Mouse (Mus musculus): ENCODE measurements around the gene Cdh20.

Gene Cdh20

GRCm38 (mm10) chr1:104768371-104769249 is at the start of gene Cdh20:
Gene Cdh20 (plus strand): TSS chr1:104768529.
- DNase-seq (ENCODE audit: low read depth, low spot score) = no peak

GRCm38 (mm10) chr1:104746816-104747215 is 21.5 kb upstream of the Cdh20 start:
- DNase-seq (ENCODE audit: low read depth, low spot score) = no peak

DNA sequence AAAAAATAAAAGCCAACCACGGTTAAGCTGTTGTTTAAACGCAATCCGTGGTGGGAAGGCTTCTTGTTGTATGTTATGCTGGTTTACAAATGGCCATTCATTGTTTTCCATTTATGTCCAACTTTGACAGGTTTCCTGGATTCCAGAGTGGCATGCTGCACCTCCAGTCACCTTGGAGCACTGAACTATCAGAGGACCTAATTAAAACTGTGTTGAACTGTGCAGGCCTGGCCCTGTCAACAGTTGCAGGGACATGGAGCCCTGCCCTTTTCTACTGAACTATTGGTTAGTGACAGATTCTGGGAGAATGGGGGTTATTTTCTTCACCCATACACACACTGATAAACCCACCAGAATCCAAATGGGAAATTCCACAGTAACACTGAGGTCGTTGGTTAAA is 20.9 kb upstream of the Cdh20 start:
- DNase-seq (ENCODE audit: low read depth, low spot score) = no peak

- DNase-seq (ENCODE audit: low read depth, low spot score) = no peak
These were observed 13.8 kb upstream of the Cdh20 start for GRCm38 (mm10) chr1:104754483-104754882.

- DNase-seq (ENCODE audit: low read depth, low spot score) = no peak
These were observed 12.4 kb upstream of the Cdh20 start for GRCm38 (mm10) chr1:104755896-104756295.

DNA sequence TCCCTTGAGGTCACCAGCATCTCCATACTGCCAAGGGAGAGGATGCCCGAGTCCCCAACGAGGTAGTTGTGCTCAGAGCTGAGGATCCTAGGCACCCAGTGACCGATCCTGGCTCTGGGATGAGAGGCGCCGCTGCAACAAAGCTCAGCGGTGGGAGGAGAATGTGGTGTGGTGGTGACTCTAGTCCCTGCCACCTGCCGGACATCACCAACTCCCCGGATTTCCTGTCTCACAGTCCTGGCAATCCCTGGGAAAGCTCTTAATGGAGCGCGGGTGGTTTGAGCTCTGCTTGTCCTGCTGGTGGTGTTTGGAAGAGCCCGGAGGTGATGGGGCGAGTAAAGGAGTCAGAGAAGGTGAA is 900 bp downstream of the Cdh20 start:
- no peak for DNase-seq (ENCODE audit: low read depth, low spot score)

DNA sequence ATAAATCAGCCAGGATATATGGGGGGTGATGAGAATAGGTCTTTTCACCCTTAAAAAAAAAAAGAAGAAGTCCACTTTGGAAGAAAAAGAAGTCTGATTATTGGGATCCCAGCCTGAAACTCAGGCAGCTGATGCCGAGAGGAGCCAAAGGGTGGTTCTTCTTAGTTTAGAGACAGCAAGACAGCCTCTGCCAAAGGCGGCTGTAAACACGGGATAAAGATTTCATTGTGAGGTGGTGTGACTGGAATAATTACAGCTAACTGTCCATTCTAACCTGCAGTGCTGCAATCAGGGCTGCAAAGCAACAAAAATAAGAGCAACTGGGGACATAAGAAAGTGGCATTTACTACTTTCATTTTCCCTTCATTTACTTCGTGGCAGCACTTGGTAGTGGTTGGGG is 3.6 kb downstream of the Cdh20 start:
- no peak for DNase-seq (ENCODE audit: low read depth, low spot score)

GRCm38 (mm10) chr1:104773207-104773606 is 4.9 kb downstream of the Cdh20 start:
- DNase-seq (ENCODE audit: low read depth, low spot score) = no peak

DNA sequence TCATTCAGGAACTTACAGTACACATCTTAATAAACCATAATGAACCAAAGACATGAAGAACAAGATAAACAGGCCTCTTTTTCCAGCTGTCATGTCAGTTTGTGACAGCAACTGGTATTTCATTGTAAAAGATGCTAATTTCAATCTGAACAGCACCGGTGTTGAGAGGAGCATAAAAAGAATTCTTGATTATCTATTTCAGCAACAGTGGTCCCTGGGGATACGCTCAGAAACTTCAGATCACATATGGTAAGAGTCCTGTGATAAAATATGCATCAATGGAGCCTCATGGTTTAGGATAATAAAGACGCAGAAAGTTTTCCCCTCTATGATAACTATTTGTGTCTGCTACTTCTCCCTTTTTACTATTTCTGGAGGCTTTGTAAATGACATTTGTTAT is 25.2 kb downstream of the Cdh20 start:
- DNase-seq (ENCODE audit: low read depth, low spot score) = no peak

- no peak for DNase-seq (ENCODE audit: low read depth, low spot score)
These were observed 27.8 kb downstream of the Cdh20 start for GRCm38 (mm10) chr1:104796146-104796545.

- no peak for DNase-seq (ENCODE audit: low read depth, low spot score)
These were observed 28.8 kb downstream of the Cdh20 start for GRCm38 (mm10) chr1:104797139-104797538.

- DNase-seq (ENCODE audit: low read depth, low spot score) = no peak
These were observed 36.4 kb downstream of the Cdh20 start for GRCm38 (mm10) chr1:104804746-104805145.

DNA sequence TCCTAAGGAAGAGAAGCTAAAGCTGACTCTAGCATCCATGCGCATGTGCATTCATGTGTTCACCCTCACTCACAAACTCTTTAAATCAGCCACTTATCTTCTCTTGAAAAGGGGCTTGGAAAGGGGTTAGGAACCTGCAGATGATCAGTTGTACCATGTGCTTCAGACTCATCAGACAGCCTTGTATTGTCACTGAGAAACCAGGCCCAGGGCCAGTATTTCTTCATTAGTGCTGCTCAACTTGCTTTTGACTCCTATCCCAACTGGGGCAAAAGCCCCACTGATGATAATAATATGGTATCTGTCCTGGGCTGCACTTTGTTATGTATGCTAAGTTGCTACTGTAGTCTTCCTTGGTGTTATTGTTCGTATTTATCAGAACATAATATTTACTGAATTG is 38.9 kb downstream of the Cdh20 start:
- DNase-seq (ENCODE audit: low read depth, low spot score) = peak; percentile 4

DNA sequence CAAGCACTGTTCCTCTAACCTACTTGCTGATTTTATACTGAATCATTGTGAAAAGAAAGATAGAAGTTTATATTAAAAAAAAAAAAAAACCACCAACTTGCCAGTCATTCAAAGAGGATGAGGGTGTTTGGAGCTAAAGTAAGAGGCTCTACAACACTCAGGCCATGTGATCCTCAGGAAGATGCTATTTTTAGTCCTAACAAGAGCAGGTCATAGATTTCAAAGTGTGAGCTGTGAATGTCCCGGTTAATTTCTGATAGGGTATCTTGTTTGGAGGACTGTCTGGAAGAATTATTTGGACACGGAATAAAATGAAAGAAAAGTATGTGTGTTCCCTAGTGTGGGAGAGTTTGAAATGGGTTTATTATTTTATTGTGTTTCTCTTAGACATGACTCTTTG is 49.2 kb downstream of the Cdh20 start:
- no peak for DNase-seq (ENCODE audit: low read depth, low spot score)

- DNase-seq (ENCODE audit: low read depth, low spot score) = no peak
These were observed 59.8 kb downstream of the Cdh20 start for GRCm38 (mm10) chr1:104828106-104828505.

DNA sequence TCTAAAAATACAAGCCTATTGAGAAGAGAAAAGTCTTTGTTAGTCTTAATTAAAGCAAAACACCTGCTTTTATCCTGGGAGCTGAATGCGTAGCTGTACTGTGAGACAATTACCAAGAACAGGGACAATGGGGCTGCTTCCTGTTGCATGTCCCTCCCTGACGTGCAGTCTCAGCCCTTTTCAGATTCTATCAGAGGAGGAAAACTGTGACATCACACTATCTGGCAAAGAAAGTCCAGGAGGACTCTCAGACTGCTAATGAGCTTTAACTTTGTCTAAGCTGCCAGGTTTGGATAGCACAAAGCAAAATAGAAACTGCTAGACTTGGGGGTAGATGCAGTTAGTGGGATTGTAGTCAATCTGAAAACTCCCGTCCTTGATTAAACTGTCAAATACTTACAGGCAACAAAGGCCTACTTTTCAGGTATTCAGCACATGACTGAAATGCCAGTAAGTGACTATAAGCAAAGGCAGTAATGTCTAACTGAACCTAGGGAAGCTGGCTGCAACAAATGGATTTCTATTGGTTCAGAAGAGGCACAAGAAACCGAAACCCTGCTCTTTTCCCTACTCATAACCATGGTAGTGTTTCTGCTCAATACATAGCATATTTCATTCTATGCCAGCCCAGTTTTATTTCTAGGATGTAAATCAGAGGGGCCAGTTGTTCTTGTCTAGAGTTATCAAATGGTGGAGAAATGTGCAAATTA is 70.0 kb downstream of the Cdh20 start:
- no peak for DNase-seq (ENCODE audit: low read depth, low spot score)

DNA sequence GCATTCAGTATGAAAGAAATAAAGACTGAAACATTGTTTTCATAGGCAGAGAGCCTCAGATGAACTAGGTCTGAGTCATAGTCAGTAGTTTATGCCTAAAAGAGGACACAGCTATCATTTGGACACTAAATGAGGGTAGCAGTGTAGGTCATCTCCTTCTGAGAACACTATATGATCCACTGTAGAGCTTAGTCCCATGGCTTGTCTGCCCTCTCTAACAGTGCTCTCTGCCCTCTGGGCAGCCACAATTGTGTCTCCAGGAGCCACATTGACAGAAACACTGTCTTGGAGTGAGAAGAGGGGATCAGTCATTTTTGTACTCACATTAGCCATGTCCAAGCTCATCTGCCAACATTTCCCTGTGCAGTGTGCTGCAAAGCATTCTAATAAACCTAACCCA is 70.7 kb downstream of the Cdh20 start:
- no peak for DNase-seq (ENCODE audit: low read depth, low spot score)

DNA sequence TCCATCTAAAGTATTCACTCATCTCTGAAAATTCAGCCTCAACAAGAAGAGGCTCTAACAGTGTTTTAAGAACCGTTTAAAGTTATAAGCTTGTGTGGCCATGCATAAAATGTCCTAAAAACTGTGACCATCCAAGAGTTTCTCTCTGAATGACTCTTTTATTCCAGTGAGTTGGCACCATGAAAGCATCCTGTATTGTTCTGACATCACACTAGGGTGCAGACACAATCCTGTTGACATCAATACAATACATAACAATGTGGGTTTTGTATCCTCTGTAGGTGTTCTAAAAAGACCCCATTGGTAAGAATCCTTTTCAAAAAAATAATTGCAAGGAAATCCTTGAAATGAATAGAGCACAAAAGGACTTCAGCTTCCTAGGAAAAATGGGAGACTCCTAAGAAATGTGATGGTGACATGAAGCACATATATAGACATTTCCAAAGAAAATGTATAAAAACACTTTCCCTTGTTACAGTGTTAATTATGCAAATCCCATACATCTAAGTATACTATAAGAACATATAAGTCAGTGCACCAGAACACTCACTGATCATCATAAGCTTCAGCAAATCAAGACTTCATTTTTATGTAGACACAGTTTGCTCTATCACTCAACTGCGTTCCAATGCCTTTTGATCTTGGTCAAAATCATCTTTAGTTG is 80.1 kb downstream of the Cdh20 start:
- no peak for DNase-seq (ENCODE audit: low read depth, low spot score)

DNA sequence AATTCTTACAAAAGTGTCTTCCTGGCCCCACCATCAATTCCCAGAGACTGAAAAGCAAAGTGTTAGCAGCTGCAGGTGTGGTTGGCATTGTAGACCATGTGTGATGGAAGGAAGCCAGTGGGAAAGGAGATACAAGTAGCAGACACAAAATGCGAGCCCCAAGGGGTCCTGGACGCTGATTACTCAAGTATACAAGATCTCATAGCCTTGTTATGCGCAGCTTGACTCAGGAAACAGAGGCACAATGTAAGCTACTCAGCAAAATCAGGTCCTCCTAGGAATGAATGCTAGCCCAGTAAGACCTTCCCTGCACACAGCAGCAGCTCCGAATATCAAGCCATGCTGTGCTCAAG is 80.6 kb downstream of the Cdh20 start:
- no peak for DNase-seq (ENCODE audit: low read depth, low spot score)

DNA sequence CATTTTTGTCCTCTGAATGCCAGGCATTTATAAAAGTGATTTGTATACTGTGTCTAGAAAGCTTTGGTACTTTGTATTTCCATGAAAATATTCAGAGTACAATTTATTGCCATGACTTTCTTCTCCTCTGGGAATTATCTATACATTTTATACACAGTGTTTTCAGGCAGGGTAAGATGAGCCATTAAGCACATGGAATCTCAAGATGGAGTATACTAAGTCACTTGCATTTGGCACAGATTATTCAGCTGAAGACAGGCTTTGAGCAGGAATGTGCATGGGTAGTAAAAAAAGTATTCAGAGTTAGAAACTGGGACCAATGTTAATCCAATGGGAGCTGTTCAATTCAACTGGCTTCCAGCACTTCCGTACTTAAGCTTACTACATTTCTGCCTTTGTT is 109.1 kb downstream of the Cdh20 start:
- no peak for DNase-seq (ENCODE audit: low read depth, low spot score)

DNA sequence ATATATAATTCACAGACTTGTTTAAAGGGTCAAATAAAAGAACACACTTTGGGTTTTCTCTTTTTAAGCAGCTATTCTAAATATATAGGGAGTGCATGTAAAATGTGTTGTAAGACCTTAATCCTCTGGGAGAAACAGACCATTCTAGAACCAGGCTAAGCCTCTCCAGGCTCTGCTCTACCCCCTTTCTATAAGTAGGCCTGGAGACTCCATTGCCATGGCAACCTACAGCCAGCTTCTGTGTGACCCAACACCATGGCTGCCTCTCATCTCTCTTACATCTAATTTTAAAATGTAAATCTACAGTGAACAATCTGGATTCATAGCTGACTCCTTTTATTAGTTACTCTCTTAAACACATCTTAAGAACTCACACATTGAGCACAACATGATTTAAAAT is 133.5 kb downstream of the Cdh20 start:
- no peak for DNase-seq (ENCODE audit: low read depth, low spot score)

- no peak for DNase-seq (ENCODE audit: low read depth, low spot score)
These were observed 135.1 kb downstream of the Cdh20 start for GRCm38 (mm10) chr1:104903409-104903808.

DNA sequence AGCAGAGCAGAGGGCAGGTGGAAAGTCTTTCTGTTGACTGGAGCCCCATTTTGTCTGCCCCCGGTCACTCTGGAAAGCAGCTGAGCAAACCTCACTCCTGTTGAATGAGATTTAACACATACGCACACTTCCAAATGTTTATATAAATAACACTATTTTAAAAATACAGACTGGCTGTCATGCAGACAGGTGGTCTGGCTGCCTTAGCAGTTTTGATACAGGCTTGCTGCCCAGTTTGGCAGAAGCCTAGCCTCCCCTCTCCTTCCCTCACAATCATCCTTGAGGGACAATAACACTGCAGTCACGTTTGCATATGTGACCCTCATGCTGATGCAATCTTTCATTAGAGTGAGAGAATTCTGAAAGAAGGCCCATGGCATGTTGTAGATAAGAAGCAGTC is 144.1 kb downstream of the Cdh20 start:
- no peak for DNase-seq (ENCODE audit: low read depth, low spot score)
